Comparison of ENCODE assay signal across 8 mouse cellular contexts in the genomic region with DNA sequence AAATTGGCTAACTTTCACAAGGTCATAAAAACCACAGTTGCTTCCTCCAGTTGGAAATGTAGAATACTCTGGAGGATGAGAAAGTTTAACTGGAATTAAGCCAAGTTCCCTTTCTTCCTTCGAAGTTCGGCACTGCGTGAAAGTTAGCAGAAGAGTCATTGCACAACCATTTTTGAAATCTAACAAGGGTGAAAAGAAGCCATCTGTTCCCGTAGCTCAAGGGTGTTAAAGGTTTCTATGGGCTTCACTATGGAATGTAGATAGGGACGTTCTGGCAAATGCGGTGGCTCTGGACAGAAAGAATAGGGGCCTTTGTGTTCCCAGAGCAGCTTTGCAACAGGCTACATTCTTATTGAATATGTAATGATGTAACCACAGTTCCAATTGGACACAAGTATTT. TPM values are rescaled to one million over a fixed set of nuclear protein-coding genes. Genes with fewer than 3 reads are reported as not detected.
A peak's percentile ranks its signal among the peaks of the same experiment; 100 is the strongest.
DNase-seq lines count a peak whose midpoint lies in the region; ATAC-seq lines count a peak whose summit lies in the region.

No protein-coding gene starts in this region.

- H3K9me3 ChIP-seq in embryonic facial prominence, embryonic 14.5 days (ENCODE audit: control insufficient read depth, low read length): no peaks in the 10 kb centered on the region
- no peaks in the 10 kb centered on the region for H3K9me3 ChIP-seq in hindbrain, embryonic 15.5 days
- H3K9me3 ChIP-seq in midbrain, embryonic 15.5 days: no peaks in the 10 kb centered on the region

- peaks cover 45% of the 10 kb centered on the region for H3K36me3 ChIP-seq in embryonic facial prominence, embryonic 14.5 days (ENCODE audit: control insufficient read depth, insufficient read depth, low read length)
- peaks cover 15% of the 10 kb centered on the region; the same call in 1 of the 2 replicates for H3K36me3 ChIP-seq in hindbrain, embryonic 15.5 days
- no peaks in the 10 kb centered on the region for H3K36me3 ChIP-seq in midbrain, embryonic 15.5 days (replicated peaks)

- no peaks in the 10 kb centered on the region for H3K27me3 ChIP-seq in embryonic facial prominence, embryonic 14.5 days (replicated peaks; ENCODE audit: control insufficient read depth, insufficient read depth, low read length)
- no peaks in the 10 kb centered on the region for H3K27me3 ChIP-seq in hindbrain, embryonic 15.5 days
- H3K27me3 ChIP-seq in midbrain, embryonic 15.5 days (replicated peaks): no peaks in the 10 kb centered on the region

- 7% methylated on average over 6 of the region's 6 CpGs for WGBS in embryonic facial prominence, embryonic 14.5 days
- 4% methylated on average over 6 of the region's 6 CpGs for WGBS in hindbrain, embryonic 15.5 days
- under 1% methylated on average over 6 of the region's 6 CpGs for WGBS in midbrain, embryonic 15.5 days

- peak overlapping the region; percentile 90 for H3K4me3 ChIP-seq in embryonic facial prominence, embryonic 14.5 days (ENCODE audit: low read depth, low read length)
- H3K4me3 ChIP-seq in hindbrain, embryonic 15.5 days: peak overlapping the region; percentile 57
- H3K4me3 ChIP-seq in midbrain, embryonic 15.5 days: peak overlapping the region; percentile 58

- H3K27ac ChIP-seq in embryonic facial prominence, embryonic 14.5 days (replicated peaks; ENCODE audit: low read depth, low read length): peak overlapping the region; percentile 98
- peak overlapping the region; percentile 90; the same call in 1 of the 2 replicates for H3K27ac ChIP-seq in hindbrain, embryonic 15.5 days (replicated peaks)
- H3K27ac ChIP-seq in midbrain, embryonic 15.5 days: peak overlapping the region; percentile 88

- peaks cover 29% of the 10 kb centered on the region for H3K4me1 ChIP-seq in embryonic facial prominence, embryonic 14.5 days (ENCODE audit: control insufficient read depth, insufficient read depth, low read length)
- H3K4me1 ChIP-seq in hindbrain, embryonic 15.5 days (replicated peaks): peaks cover 42% of the 10 kb centered on the region
- H3K4me1 ChIP-seq in midbrain, embryonic 15.5 days: peaks cover 37% of the 10 kb centered on the region

- peak overlapping the region; percentile 85 for H3K9ac ChIP-seq in embryonic facial prominence, embryonic 14.5 days (ENCODE audit: low read depth, low read length)
- H3K9ac ChIP-seq in hindbrain, embryonic 15.5 days: no peak overlapping the region; the same call in 1 of the 2 replicates
- H3K9ac ChIP-seq in midbrain, embryonic 15.5 days: 0 out of 2 replicates have a peak overlapping the region, but pooled peaks have one; percentile 67

- intact Hi-C loops in heart, postnatal 25 days (cut with DNase I): loop anchor here (2.0 kb wide), 2 partner anchors 163 to 285 kb away; no protein-coding TSS in a partner anchor
- intact Hi-C loops in gastrocnemius, postnatal 14 days (cut with DNase I; ENCODE audit: low total_unique reads): loop anchor here (5.0 kb wide), 1 partner anchor 284 kb away; no protein-coding TSS in a partner anchor

- H3K4me2 ChIP-seq in embryonic facial prominence, embryonic 14.5 days (ENCODE audit: low read depth, low read length): peak overlapping the region; percentile 75
- H3K4me2 ChIP-seq in hindbrain, embryonic 15.5 days: peak overlapping the region; percentile 85
- H3K4me2 ChIP-seq in midbrain, embryonic 15.5 days: peak overlapping the region; percentile 80

- ATAC-seq in embryonic facial prominence, embryonic 14.5 days (ENCODE audit: low read depth): no peak
- peak; percentile 16; the same call in 1 of the 2 replicates for ATAC-seq in hindbrain, embryonic 15.5 days (ENCODE audit: low FRiP score, low read depth)
- no peak; the same call in 1 of the 2 replicates for ATAC-seq in midbrain, embryonic 15.5 days (replicated peaks)

- DNase-seq in heart, adult 18-20 months: peak; percentile 26 to 48
- no peak for DNase-seq in heart, postnatal 25 days (ENCODE audit: low spot score)
- peak; percentile 78 for DNase-seq in embryonic facial prominence, embryonic 14.5 days (ENCODE audit: low spot score)
- no peak for DNase-seq in right cerebral cortex, adult 18-20 months
- no peak for DNase-seq in gastrocnemius, postnatal 14 days
- DNase-seq in right cerebral cortex, postnatal 4 days: no peak

RNA-seq across cellular contexts. Expression of a gene that starts 2.2 kb away (rescaled TPM):
- 100 to 1,000 TPM; 296 to 301 TPM for total RNA-seq in heart, adult 18-20 months (2021)
- total RNA-seq in heart, postnatal 25 days (2021): 100 to 1,000 TPM; 334 to 431 TPM
- 1,242 and 1,248 TPM in 2 replicates for polyA plus RNA-seq in embryonic facial prominence, embryonic 14.5 days (2014; fragmentation: Nextera tagmentation; extraction: Ambion mirVana)
- 469 and 517 TPM in 2 replicates for polyA plus RNA-seq in hindbrain, embryonic 15.5 days (2015; fragmentation: Nextera tagmentation; extraction: Ambion mirVana)
- polyA plus RNA-seq in midbrain, embryonic 15.5 days (2015; fragmentation: Nextera tagmentation; extraction: Ambion mirVana): 395 and 414 TPM in 2 replicates
- 100 to 1,000 TPM; 423 to 456 TPM for total RNA-seq in gastrocnemius, postnatal 14 days (2021)

RNA-seq across cellular contexts. Expression of a gene that starts 31.5 kb away (rescaled TPM):
- total RNA-seq in heart, adult 18-20 months (2021): 1 to 10 TPM; 5.2 to 6.7 TPM
- 1 to 10 TPM; 6.8 to 8.6 TPM for total RNA-seq in heart, postnatal 25 days (2021)
- polyA plus RNA-seq in embryonic facial prominence, embryonic 14.5 days (2014; fragmentation: Nextera tagmentation; extraction: Ambion mirVana): 11.5 and 16.8 TPM in 2 replicates
- 7.2 and 8.5 TPM in 2 replicates for polyA plus RNA-seq in hindbrain, embryonic 15.5 days (2015; fragmentation: Nextera tagmentation; extraction: Ambion mirVana)
- 6.3 and 8.0 TPM in 2 replicates for polyA plus RNA-seq in midbrain, embryonic 15.5 days (2015; fragmentation: Nextera tagmentation; extraction: Ambion mirVana)
- 1 to 10 TPM; 3.7 to 3.9 TPM for total RNA-seq in gastrocnemius, postnatal 14 days (2021)

Comparison
In these comparisons a context has a peak if more than half of its experiments do, and no peak if none do; other contexts are left out.
1. DNase-seq: peak in heart, adult 18-20 months (2 of 2) and embryonic facial prominence, embryonic 14.5 days (single experiment); none in heart, postnatal 25 days (single experiment), right cerebral cortex, adult 18-20 months (single experiment), gastrocnemius, postnatal 14 days (single experiment) and right cerebral cortex, postnatal 4 days (single experiment).
2. Peak in every context shown above with its lines, with median percentiles within 50 percentile points of each other: H3K27ac ChIP-seq, H3K4me2 ChIP-seq and H3K4me3 ChIP-seq.